Comparison of ENCODE assay signal across 8 mouse cellular contexts in genomic region chr6:115838161-115838597, GRCm38 (mm10). TPM values are rescaled to one million over a fixed set of nuclear protein-coding genes. Genes with fewer than 3 reads are reported as not detected.
DNase-seq lines count a peak whose midpoint lies in the region; ATAC-seq and TF ChIP-seq lines count a peak whose summit lies in the region.

Gene Efcab12 (minus strand): TSS chr6:115838412.

- peaks cover 18% of the 10 kb centered on the region for H3K36me3 ChIP-seq in forebrain, embryonic 12.5 days (replicated peaks)
- H3K36me3 ChIP-seq in heart, postnatal 0 days (replicated peaks; ENCODE audit: control insufficient read depth, insufficient read depth, low read length): peaks cover 15% of the 10 kb centered on the region; the same call in 1 of the 2 replicates
- H3K36me3 ChIP-seq in liver, embryonic 12.5 days: peaks cover 19% of the 10 kb centered on the region

- peak within 1 kb of the TSS; percentile 36 for H3K4me3 ChIP-seq in forebrain, embryonic 12.5 days (replicated peaks)
- peak within 1 kb of the TSS; percentile 51 for H3K4me3 ChIP-seq in heart, postnatal 0 days (ENCODE audit: low read depth, low read length)
- H3K4me3 ChIP-seq in liver, embryonic 12.5 days: peak within 1 kb of the TSS; percentile 51

- DNase-seq in CD8-positive naive resting alpha-beta T cell, adult 2 months (ENCODE audit: low read depth in 2 of 2, low spot score in 2 of 2): peak; percentile 13 to 50
- peak; percentile 70 for DNase-seq in c-Kit-positive CD71-positive TER-119-positive erythroid progenitor cells, embryonic 14.5 days (ENCODE audit: low spot score)
- DNase-seq in heart, postnatal 0 days (ENCODE audit: low spot score): peak; percentile 78
- peak; percentile 80 to 91 for DNase-seq in kidney, postnatal 25 days
- DNase-seq in naive thymus-derived CD4-positive, alpha-beta T cell, adult 2 months (ENCODE audit: low read depth): peak; percentile 74
- peak; percentile 74 for DNase-seq in testis, postnatal 10 days (ENCODE audit: low spot score)

- H3K4me2 ChIP-seq in forebrain, embryonic 12.5 days: peak within 1 kb of the TSS; percentile 58
- peak within 1 kb of the TSS; percentile 80 for H3K4me2 ChIP-seq in heart, postnatal 0 days (ENCODE audit: low read depth, low read length)
- peak within 1 kb of the TSS; percentile 79 for H3K4me2 ChIP-seq in liver, embryonic 12.5 days

- ATAC-seq in forebrain, embryonic 12.5 days (ENCODE audit: low FRiP score): peak; percentile 93
- ATAC-seq in heart, postnatal 0 days (ENCODE audit: insufficient read depth, low read depth): peak; percentile 86
- ATAC-seq in liver, embryonic 12.5 days: peak; percentile 90

- TF ChIP-seq CTCF in heart, postnatal 0 days (IDR thresholded peaks at IDR 0.05; ENCODE audit: low read depth): no peak

- WGBS in forebrain, embryonic 12.5 days: 1% methylated on average over 19 of the region's 19 CpGs
- 3% methylated on average over 19 of the region's 19 CpGs for WGBS in heart, postnatal 0 days
- 7% methylated on average over 19 of the region's 19 CpGs for WGBS in liver, embryonic 12.5 days (ENCODE audit: insufficient replicate concordance)

- no peaks in the 10 kb centered on the region for H3K9me3 ChIP-seq in forebrain, embryonic 12.5 days
- no peaks in the 10 kb centered on the region for H3K9me3 ChIP-seq in heart, postnatal 0 days (replicated peaks; ENCODE audit: control insufficient read depth, low read length)
- no peaks in the 10 kb centered on the region for H3K9me3 ChIP-seq in liver, embryonic 12.5 days (replicated peaks)

- H3K9ac ChIP-seq in forebrain, embryonic 12.5 days: peak within 1 kb of the TSS; percentile 30; the same call in 1 of the 2 replicates
- peak within 1 kb of the TSS; percentile 42; the same call in 1 of the 2 replicates for H3K9ac ChIP-seq in heart, postnatal 0 days (replicated peaks; ENCODE audit: low read depth, low read length)
- H3K9ac ChIP-seq in liver, embryonic 12.5 days: peak within 1 kb of the TSS; percentile 48

- TF ChIP-seq EP300 in heart, postnatal 0 days (IDR thresholded peaks at IDR 0.05; ENCODE audit: low read depth): no peak

- H3K4me1 ChIP-seq in forebrain, embryonic 12.5 days: peaks cover 14% of the 10 kb centered on the region
- peaks cover 5% of the 10 kb centered on the region; the same call in 1 of the 2 replicates for H3K4me1 ChIP-seq in heart, postnatal 0 days (ENCODE audit: control insufficient read depth, insufficient read depth)
- peaks cover 19% of the 10 kb centered on the region for H3K4me1 ChIP-seq in liver, embryonic 12.5 days

- peak within 1 kb of the TSS; percentile 76 for H3K27ac ChIP-seq in forebrain, embryonic 12.5 days
- H3K27ac ChIP-seq in heart, postnatal 0 days (ENCODE audit: low read depth): no peak within 1 kb of the TSS
- H3K27ac ChIP-seq in liver, embryonic 12.5 days: peak within 1 kb of the TSS; percentile 39; the same call in 1 of the 2 replicates

- no peaks in the 10 kb centered on the region for H3K27me3 ChIP-seq in forebrain, embryonic 12.5 days
- H3K27me3 ChIP-seq in heart, postnatal 0 days (ENCODE audit: control insufficient read depth, insufficient read depth, low read length): no peaks in the 10 kb centered on the region
- H3K27me3 ChIP-seq in liver, embryonic 12.5 days (replicated peaks): no peaks in the 10 kb centered on the region

RNA-seq across cellular contexts. Expression of gene Efcab12, which starts in this region (rescaled TPM):
- 1.7 and 2.3 TPM in 2 replicates for polyA plus RNA-seq in forebrain, embryonic 12.5 days (2016; fragmentation: Nextera tagmentation; extraction: Ambion mirVana)
- 1.5 TPM in 1 of 2 replicates, not detected in the other for total RNA-seq in heart, postnatal 0 days (2014; rRNA removed; ENCODE audit: low replicate concordance)
- 0.29 and 0.30 TPM in 2 replicates for polyA plus RNA-seq in heart, postnatal 0 days (2015; fragmentation: Nextera tagmentation; extraction: Ambion mirVana)
- 0.25 and 0.26 TPM in 2 replicates for polyA plus RNA-seq in liver, embryonic 12.5 days (2016; fragmentation: Nextera tagmentation; extraction: Ambion mirVana)

Comparison
In these comparisons a context has a peak if more than half of its experiments do, and no peak if none do; other contexts are left out.
1. Peak in ATAC-seq, H3K4me3 ChIP-seq, H3K27ac ChIP-seq, H3K9ac ChIP-seq and H3K4me2 ChIP-seq in liver, embryonic 12.5 days; RNA of the gene not detected or under 1 TPM.
2. DNase-seq: peak in every context shown above with its lines; median percentile 86 in kidney, postnatal 25 days; 78 in heart, postnatal 0 days; 74 in naive thymus-derived CD4-positive, alpha-beta T cell, adult 2 months; 74 in testis, postnatal 10 days; 70 in c-Kit-positive CD71-positive TER-119-positive erythroid progenitor cells, embryonic 14.5 days; 32 in CD8-positive naive resting alpha-beta T cell, adult 2 months.